Mouse (Mus musculus): ENCODE measurements around the gene Zfp827. TPM values are rescaled to one million over a fixed set of nuclear protein-coding genes. Genes with fewer than 3 reads are reported as not detected.

The Zfp827 gene
- 0.65 and 0.66 TPM in 2 replicates for polyA plus RNA-seq (2015; fragmentation: Nextera tagmentation; extraction: Ambion mirVana)

DNA sequence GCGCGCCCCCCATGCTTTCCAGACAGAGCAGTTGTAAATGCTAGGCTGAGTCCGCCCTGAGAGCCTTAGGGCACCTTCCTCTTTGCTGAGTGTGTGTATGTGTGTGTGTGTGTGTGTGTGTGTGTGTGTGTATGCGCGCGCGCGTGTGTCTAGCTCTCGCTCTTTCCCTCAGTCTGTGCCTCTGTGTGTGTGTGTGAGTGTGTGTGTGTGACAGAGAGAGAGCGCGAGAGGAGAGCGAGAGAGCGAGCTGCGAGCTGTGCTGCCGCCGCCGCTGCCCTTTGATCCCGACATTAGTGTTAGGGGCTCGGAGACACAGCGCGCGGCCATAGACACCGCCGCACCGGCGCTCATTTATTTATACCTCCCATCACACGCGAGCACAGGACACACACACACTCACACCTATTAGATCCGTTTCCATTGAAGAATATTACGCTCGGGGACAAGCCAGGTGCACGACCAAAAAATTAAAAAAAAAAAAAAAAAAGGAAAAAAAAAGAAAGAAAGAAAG lies at the start of gene Zfp827:
Gene Zfp827 (plus strand): TSS at position 461 of the 511 bp plus-strand sequence.
- Histone ChIP-seq H3K4me1 (ENCODE audit: control insufficient read depth, low read depth, low read length) (no peaks in the 10 kb centered on the region; the same call in 1 of the 2 replicates), H3K27ac (ENCODE audit: low read length) (peak within 1 kb of the TSS; percentile 84), H3K4me3 (ENCODE audit: low read depth, low read length) (peak within 1 kb of the TSS; percentile 67), H3K4me2 (ENCODE audit: low read depth, low read length) (peak within 1 kb of the TSS; percentile 68), H3K36me3 (ENCODE audit: control insufficient read depth, insufficient read depth) (no peaks in the 10 kb centered on the region), H3K9ac (ENCODE audit: low read depth, low read length) (peak within 1 kb of the TSS; percentile 71), H3K9me3 (replicated peaks; ENCODE audit: control insufficient read depth, low read length) (no peaks in the 10 kb centered on the region), H3K27me3 (ENCODE audit: control insufficient read depth, insufficient read depth, low read depth, low read length) (peaks cover 44% of the 10 kb centered on the region)
- under 1% methylated on average over 32 of the region's 32 CpGs for WGBS (ENCODE audit: insufficient replicate concordance)
- ATAC-seq (ENCODE audit: low read depth): peak; percentile 60

DNA sequence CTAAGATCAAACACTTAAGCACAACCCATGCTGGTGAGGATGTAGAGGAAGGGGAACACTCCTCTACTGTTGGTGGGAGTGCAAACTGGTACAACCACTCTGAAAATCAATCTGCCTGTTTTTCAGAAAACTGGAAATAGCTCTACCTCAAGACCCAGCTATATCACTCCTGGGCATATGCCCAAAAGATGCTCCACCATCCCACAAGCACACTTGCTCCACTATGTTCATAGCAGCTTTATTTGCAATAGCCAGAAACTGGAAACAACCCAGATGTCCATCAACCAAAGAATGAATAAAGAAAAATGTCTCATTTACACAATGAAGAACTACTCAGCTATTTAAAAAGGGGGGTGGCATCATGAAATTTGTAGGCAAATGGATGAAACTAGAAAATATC lies 23.9 kb upstream of the Zfp827 start:
- no peak overlapping the region for H3K27ac ChIP-seq (ENCODE audit: low read length)

DNA sequence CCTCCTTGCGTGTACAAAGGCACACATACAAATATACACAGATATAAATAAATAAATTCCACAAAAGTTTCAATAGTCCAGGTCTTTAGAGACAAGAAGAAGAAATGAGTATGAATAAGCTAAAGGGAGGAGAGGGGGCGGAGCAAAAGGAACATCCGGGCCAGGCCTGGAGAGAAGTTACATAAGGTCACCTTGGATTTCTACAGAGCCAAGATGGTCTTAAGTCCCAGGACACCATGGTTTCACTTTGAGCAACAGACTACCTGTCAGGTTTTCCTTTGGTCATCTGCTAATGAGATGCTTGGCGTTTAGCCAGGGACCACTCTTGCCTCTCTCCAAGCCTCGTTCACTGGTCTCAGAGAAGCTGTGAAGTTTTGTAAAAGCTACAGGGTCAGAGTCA lies 13.2 kb upstream of the Zfp827 start:
- ATAC-seq (ENCODE audit: low read depth): no peak
- Histone ChIP-seq H3K4me3 (ENCODE audit: low read depth, low read length) (no peak overlapping the region), H3K27ac (ENCODE audit: low read length) (no peak overlapping the region), H3K4me1 (ENCODE audit: control insufficient read depth, low read depth, low read length) (no peaks in the 10 kb centered on the region), H3K4me2 (ENCODE audit: low read depth, low read length) (no peak overlapping the region), H3K27me3 (ENCODE audit: control insufficient read depth, insufficient read depth, low read depth, low read length) (no peaks in the 10 kb centered on the region), H3K9ac (ENCODE audit: low read depth, low read length) (no peak overlapping the region), H3K9me3 (replicated peaks; ENCODE audit: control insufficient read depth, low read length) (no peaks in the 10 kb centered on the region), H3K36me3 (ENCODE audit: control insufficient read depth, insufficient read depth) (no peaks in the 10 kb centered on the region)
- 72% methylated on average over 5 of the region's 5 CpGs for WGBS (ENCODE audit: insufficient replicate concordance)

More for the DNA sequence above, 23.9 kb upstream of the Zfp827 start:
- Histone ChIP-seq H3K9me3 (replicated peaks; ENCODE audit: control insufficient read depth, low read length) (no peaks in the 10 kb centered on the region), H3K4me2 (ENCODE audit: low read depth, low read length) (no peak overlapping the region), H3K4me1 (ENCODE audit: control insufficient read depth, low read depth, low read length) (no peaks in the 10 kb centered on the region), H3K36me3 (ENCODE audit: control insufficient read depth, insufficient read depth) (no peaks in the 10 kb centered on the region), H3K27me3 (ENCODE audit: control insufficient read depth, insufficient read depth, low read depth, low read length) (no peaks in the 10 kb centered on the region), H3K4me3 (ENCODE audit: low read depth, low read length) (no peak overlapping the region), H3K9ac (ENCODE audit: low read depth, low read length) (no peak overlapping the region)
- ATAC-seq (ENCODE audit: low read depth): no peak

DNA sequence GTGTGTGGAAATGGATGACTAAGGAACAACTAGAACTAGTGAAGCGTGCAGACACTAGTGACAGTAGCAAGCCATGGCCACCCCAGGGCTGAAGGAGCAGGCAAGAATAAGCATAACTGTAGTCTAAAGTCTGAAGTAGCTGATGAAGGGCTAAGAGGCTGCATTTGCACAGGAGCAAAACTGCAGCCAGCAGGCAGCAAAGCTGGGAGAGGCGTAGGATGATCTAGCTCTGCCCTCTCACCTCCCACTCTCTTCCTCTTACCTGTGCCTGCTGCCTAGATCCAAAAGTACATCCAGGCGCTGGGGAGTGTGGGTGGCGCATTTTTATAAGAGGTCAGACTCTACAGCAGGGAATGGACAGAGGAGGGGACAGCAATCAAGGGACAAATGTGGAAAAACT lies 12.2 kb upstream of the Zfp827 start:
- Histone ChIP-seq H3K9me3 (replicated peaks; ENCODE audit: control insufficient read depth, low read length) (no peaks in the 10 kb centered on the region), H3K4me1 (ENCODE audit: control insufficient read depth, low read depth, low read length) (no peaks in the 10 kb centered on the region), H3K27ac (ENCODE audit: low read length) (no peak overlapping the region), H3K27me3 (ENCODE audit: control insufficient read depth, insufficient read depth, low read depth, low read length) (no peaks in the 10 kb centered on the region), H3K9ac (ENCODE audit: low read depth, low read length) (no peak overlapping the region), H3K36me3 (ENCODE audit: control insufficient read depth, insufficient read depth) (no peaks in the 10 kb centered on the region), H3K4me2 (ENCODE audit: low read depth, low read length) (no peak overlapping the region), H3K4me3 (ENCODE audit: low read depth, low read length) (no peak overlapping the region)
- ATAC-seq (ENCODE audit: low read depth): no peak
- WGBS (ENCODE audit: insufficient replicate concordance): 72% methylated on average over 4 of the region's 4 CpGs

- no peak for ATAC-seq (ENCODE audit: low read depth)
These were observed 11.7 kb upstream of the Zfp827 start for GRCm38 (mm10) chr8:79016583-79016982.

DNA sequence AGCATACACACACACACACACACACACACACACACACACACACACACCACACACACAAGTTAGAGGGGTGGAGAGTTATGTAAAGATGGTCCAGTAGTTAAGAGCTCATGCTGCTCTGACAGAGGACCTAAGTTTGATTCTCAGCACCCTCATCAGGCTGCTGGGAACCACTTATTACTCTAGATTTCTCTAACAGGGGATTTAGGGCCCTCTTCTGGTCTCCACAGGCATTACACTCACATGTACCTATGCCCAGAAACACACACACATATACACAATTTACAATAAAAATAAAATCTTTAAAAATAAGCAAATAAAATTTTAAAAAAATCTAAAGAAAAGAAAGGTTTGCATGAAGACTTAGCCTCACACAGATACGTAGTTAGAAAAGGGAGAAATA lies 4.3 kb upstream of the Zfp827 start:
- Histone ChIP-seq H3K4me3 (ENCODE audit: low read depth, low read length) (no peak overlapping the region), H3K9ac (ENCODE audit: low read depth, low read length) (no peak overlapping the region), H3K27ac (ENCODE audit: low read length) (no peak overlapping the region), H3K36me3 (ENCODE audit: control insufficient read depth, insufficient read depth) (no peaks in the 10 kb centered on the region), H3K4me2 (ENCODE audit: low read depth, low read length) (no peak overlapping the region), H3K4me1 (ENCODE audit: control insufficient read depth, low read depth, low read length) (no peaks in the 10 kb centered on the region), H3K27me3 (ENCODE audit: control insufficient read depth, insufficient read depth, low read depth, low read length) (peaks cover 19% of the 10 kb centered on the region), H3K9me3 (replicated peaks; ENCODE audit: control insufficient read depth, low read length) (no peaks in the 10 kb centered on the region)
- no peak for ATAC-seq (ENCODE audit: low read depth)
- WGBS (ENCODE audit: insufficient replicate concordance): 73% methylated on average over 1 of the region's 1 CpGs

More at GRCm38 (mm10) chr8:79016583-79016982, 11.7 kb upstream of the Zfp827 start:
- Histone ChIP-seq H3K9ac (ENCODE audit: low read depth, low read length) (no peak overlapping the region), H3K9me3 (replicated peaks; ENCODE audit: control insufficient read depth, low read length) (no peaks in the 10 kb centered on the region), H3K27me3 (ENCODE audit: control insufficient read depth, insufficient read depth, low read depth, low read length) (no peaks in the 10 kb centered on the region), H3K36me3 (ENCODE audit: control insufficient read depth, insufficient read depth) (no peaks in the 10 kb centered on the region), H3K4me2 (ENCODE audit: low read depth, low read length) (no peak overlapping the region), H3K4me3 (ENCODE audit: low read depth, low read length) (no peak overlapping the region), H3K4me1 (ENCODE audit: control insufficient read depth, low read depth, low read length) (no peaks in the 10 kb centered on the region), H3K27ac (ENCODE audit: low read length) (no peak overlapping the region)
- WGBS (ENCODE audit: insufficient replicate concordance): 54% methylated on average over 6 of the region's 6 CpGs

- H3K4me1 ChIP-seq (ENCODE audit: control insufficient read depth, low read depth, low read length): no peaks in the 10 kb centered on the region; the same call in 1 of the 2 replicates
- WGBS (ENCODE audit: insufficient replicate concordance): 21% methylated on average over 3 of the region's 3 CpGs
- H3K27ac ChIP-seq (ENCODE audit: low read length): no peak overlapping the region
- H3K4me2 ChIP-seq (ENCODE audit: low read depth, low read length): peak overlapping the region; percentile 68; the same call in 1 of the 2 replicates
- no peak overlapping the region for H3K9ac ChIP-seq (ENCODE audit: low read depth, low read length)
- no peaks in the 10 kb centered on the region for H3K9me3 ChIP-seq (replicated peaks; ENCODE audit: control insufficient read depth, low read length)
- H3K36me3 ChIP-seq (ENCODE audit: control insufficient read depth, insufficient read depth): no peaks in the 10 kb centered on the region
- H3K27me3 ChIP-seq (ENCODE audit: control insufficient read depth, insufficient read depth, low read depth, low read length): peaks cover 44% of the 10 kb centered on the region
- ATAC-seq (ENCODE audit: low read depth): no peak
- H3K4me3 ChIP-seq (ENCODE audit: low read depth, low read length): no peak overlapping the region
These were observed 918 bp upstream of the Zfp827 start for GRCm38 (mm10) chr8:79027319-79027718.

DNA sequence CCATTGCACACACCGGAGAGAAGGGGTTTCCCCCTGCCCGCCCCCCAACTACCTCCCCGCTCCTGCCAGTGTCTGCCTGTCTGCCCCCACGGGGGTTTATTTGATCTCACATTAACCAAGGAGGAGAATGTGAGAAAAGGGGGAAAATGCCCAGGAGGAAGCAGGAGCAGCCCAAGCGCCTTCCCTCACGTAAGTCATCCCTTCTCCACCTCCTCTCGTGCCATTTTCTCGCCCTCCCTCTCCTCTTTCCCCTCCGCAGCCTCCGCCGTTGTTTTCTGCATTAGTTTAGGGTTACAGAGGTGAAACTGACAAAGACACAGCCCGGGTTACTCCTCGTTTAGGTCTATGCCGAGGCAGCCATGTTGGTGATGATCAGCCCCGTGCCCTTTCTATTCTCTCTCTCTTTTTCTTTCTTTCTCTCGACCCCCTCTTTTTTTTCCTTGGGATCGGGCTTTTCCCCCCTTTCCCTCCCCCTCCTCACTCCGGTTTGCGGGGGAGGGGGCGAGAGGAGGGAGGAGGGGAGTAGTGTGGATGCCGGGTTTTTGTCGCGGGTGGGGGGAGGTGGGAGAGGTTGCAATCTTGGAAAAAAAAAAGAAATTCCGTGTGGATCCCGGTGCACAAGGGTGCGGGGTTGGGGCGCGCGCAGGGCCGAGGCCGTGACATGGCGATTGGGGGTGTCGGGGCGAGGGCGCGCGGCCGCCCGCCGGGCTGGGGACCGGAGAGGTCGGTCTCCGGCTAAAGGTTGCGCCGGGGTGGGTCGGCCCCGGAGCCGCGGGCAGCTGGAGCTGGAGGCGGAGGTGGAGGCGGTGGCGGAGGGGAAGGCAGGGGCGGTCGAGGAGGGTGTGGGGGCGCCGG lies 531 bp downstream of the Zfp827 start:
- WGBS (ENCODE audit: insufficient replicate concordance): 2% methylated on average over 46 of the region's 56 CpGs
- Histone ChIP-seq H3K4me1 (ENCODE audit: control insufficient read depth, low read depth, low read length) (no peaks in the 10 kb centered on the region; the same call in 1 of the 2 replicates), H3K9ac (ENCODE audit: low read depth, low read length) (peak overlapping the region; percentile 71), H3K36me3 (ENCODE audit: control insufficient read depth, insufficient read depth) (no peaks in the 10 kb centered on the region), H3K27ac (ENCODE audit: low read length) (peak overlapping the region; percentile 84), H3K9me3 (replicated peaks; ENCODE audit: control insufficient read depth, low read length) (no peaks in the 10 kb centered on the region), H3K27me3 (ENCODE audit: control insufficient read depth, insufficient read depth, low read depth, low read length) (peaks cover 44% of the 10 kb centered on the region), H3K4me2 (ENCODE audit: low read depth, low read length) (peak overlapping the region; percentile 68), H3K4me3 (ENCODE audit: low read depth, low read length) (peak overlapping the region; percentile 67)
- ATAC-seq (ENCODE audit: low read depth): peak; percentile 27; the same call in 1 of the 2 replicates
